ENCODE assay signal across 17 mouse cellular contexts in genomic region chr5:76321249-76322196, GRCm38 (mm10). TPM values are rescaled to one million over a fixed set of nuclear protein-coding genes. Genes with fewer than 3 reads are reported as not detected.
DNase-seq lines count a peak whose midpoint lies in the region; ATAC-seq lines count a peak whose summit lies in the region.
"Had no signal": no experiment of that assay in that cellular context is flagged by ENCODE, and none has a peak within 500 bp of the region (broad histone marks: within the 10 kb centered on the region; RNA-seq: fewer than 3 reads in every experiment).

No protein-coding gene starts in this region.

- no peak overlapping the region for H3K4me2 ChIP-seq in neural tube, embryonic 11.5 days (ENCODE audit: low read depth)
- H3K4me2 ChIP-seq: forebrain, embryonic 13.5 days; limb, embryonic 12.5 days had no signal

- peak; percentile 41; the same call in 1 of the 2 replicates for ATAC-seq in frontal cortex, adult (ENCODE audit: low TSS enrichment)
- no peak for ATAC-seq in neural tube, embryonic 11.5 days (ENCODE audit: insufficient read depth, low FRiP score, low TSS enrichment)
- ATAC-seq: forebrain, embryonic 13.5 days had no signal

- no peak overlapping the region for H3K9ac ChIP-seq in neural tube, embryonic 11.5 days (ENCODE audit: low read length)
- H3K9ac ChIP-seq: forebrain, embryonic 13.5 days; limb, embryonic 12.5 days had no signal

- H3K27me3 ChIP-seq in neural tube, embryonic 11.5 days (ENCODE audit: control insufficient read depth, insufficient read depth, low read length) = no peaks in the 10 kb centered on the region
- H3K27me3 ChIP-seq: forebrain, embryonic 13.5 days; limb, embryonic 12.5 days had no signal

- 36% methylated on average over 11 of the region's 11 CpGs for WGBS in neural tube, embryonic 11.5 days

- H3K4me1 ChIP-seq in neural tube, embryonic 11.5 days (ENCODE audit: control insufficient read depth, insufficient read depth, low read length) = no peaks in the 10 kb centered on the region

- H3K36me3 ChIP-seq in neural tube, embryonic 11.5 days (ENCODE audit: control insufficient read depth, insufficient read depth, low read length) = no peaks in the 10 kb centered on the region
- H3K36me3 ChIP-seq: limb, embryonic 12.5 days had no signal

- H3K9me3 ChIP-seq in neural tube, embryonic 11.5 days (ENCODE audit: control insufficient read depth, low read length) = no peaks in the 10 kb centered on the region
- H3K9me3 ChIP-seq: forebrain, embryonic 13.5 days; limb, embryonic 12.5 days had no signal

- DNase-seq in frontal cortex, postnatal 10 days (ENCODE audit: low spot score in 2 of 2) = no peak
- DNase-seq in neural tube, embryonic 11.5 days (ENCODE audit: low spot score) = peak; percentile 29
- no peak for DNase-seq in neural tube, embryonic 10.5 days (ENCODE audit: extremely low spot score, low spot score)
- DNase-seq in gonadal fat pad, adult 2 months (ENCODE audit: low read depth) = peak; percentile 97
- DNase-seq in urinary bladder, postnatal 25 days (ENCODE audit: low spot score) = no peak
- no peak for DNase-seq in adrenal gland, postnatal 10 days
- no peak for DNase-seq in cerebellum, adult 8-10 months
- DNase-seq: cerebellum, postnatal 25 days; heart, postnatal 36 days; kidney, adult 8-10 months had no signal

- no peak overlapping the region for H3K4me3 ChIP-seq in neural tube, embryonic 11.5 days (ENCODE audit: low read depth, low read length)
- H3K4me3 ChIP-seq: forebrain, embryonic 13.5 days; limb, embryonic 12.5 days had no signal

- H3K27ac ChIP-seq in neural tube, embryonic 11.5 days (ENCODE audit: low read depth, low read length) = no peak overlapping the region
- H3K27ac ChIP-seq: forebrain, embryonic 13.5 days; limb, embryonic 12.5 days had no signal

RNA-seq across cellular contexts. Expression of gene Pdcl2, which starts 9.4 kb away (rescaled TPM):
- polyA plus RNA-seq in neural tube, embryonic 11.5 days (2014; fragmentation: Nextera tagmentation; extraction: Ambion mirVana) = not detected in 2 replicates
- 0.19 TPM in 1 of 2 replicates, not detected in the other for polyA plus RNA-seq in gonadal fat pad, adult 2 months (2012; rRNA removed)
- total RNA-seq in adrenal gland, postnatal 10 days (2021) = not detected
- total RNA-seq: granulocyte monocyte progenitor cell, adult 5-6 weeks; heart, postnatal 36 days; layer of hippocampus, postnatal 14 days; megakaryocyte, adult 5-6 weeks had no signal
- polyA plus RNA-seq: forebrain, embryonic 13.5 days; limb, embryonic 12.5 days; neural tube, embryonic 14.5 days had no signal

RNA-seq across cellular contexts. Expression of gene Clock, which starts 16.9 kb away (rescaled TPM):
- polyA plus RNA-seq in neural tube, embryonic 11.5 days (2014; fragmentation: Nextera tagmentation; extraction: Ambion mirVana) = 12.3 and 12.7 TPM in 2 replicates
- polyA plus RNA-seq in gonadal fat pad, adult 2 months (2012; rRNA removed) = 16.5 and 25.3 TPM in 2 replicates
- 10 to 100 TPM; 35.7 to 36.8 TPM for total RNA-seq in adrenal gland, postnatal 10 days (2021)

RNA-seq across cellular contexts. Expression of gene Nmu, which starts 42.1 kb away (rescaled TPM):
- not detected in 2 replicates for polyA plus RNA-seq in neural tube, embryonic 11.5 days (2014; fragmentation: Nextera tagmentation; extraction: Ambion mirVana)
- polyA plus RNA-seq in gonadal fat pad, adult 2 months (2012; rRNA removed) = 0.14 and 0.27 TPM in 2 replicates
- not detected for total RNA-seq in adrenal gland, postnatal 10 days (2021)
- total RNA-seq: granulocyte monocyte progenitor cell, adult 5-6 weeks; heart, postnatal 36 days; layer of hippocampus, postnatal 14 days; megakaryocyte, adult 5-6 weeks had no signal
- polyA plus RNA-seq: forebrain, embryonic 13.5 days had no signal

Comparison
In these comparisons a context has a peak if more than half of its experiments do, and no peak if none do; other contexts are left out.
1. DNase-seq: peak in neural tube, embryonic 11.5 days (single experiment) and gonadal fat pad, adult 2 months (single experiment); none in frontal cortex, postnatal 10 days (0 of 2), neural tube, embryonic 10.5 days (single experiment), urinary bladder, postnatal 25 days (single experiment), adrenal gland, postnatal 10 days (single experiment) and cerebellum, adult 8-10 months (single experiment).